Mouse (Mus musculus): ENCODE measurements at regions not wholly inside any gene's neighbourhood (a gene's known extent, or its start where the extent isn't known, plus 50 kb on each side); places are given as distances from the start of the nearest gene placed in this dataset.

- Histone ChIP-seq H3K9me3 (no peaks in the 10 kb centered on the region), H3K36me3 (no peaks in the 10 kb centered on the region), H3K27ac (no peak overlapping the region), H3K4me1 (replicated peaks) (no peaks in the 10 kb centered on the region), H3K4me3 (replicated peaks) (no peak overlapping the region), H3K9ac (replicated peaks) (no peak overlapping the region), H3K4me2 (replicated peaks) (no peak overlapping the region), H3K27me3 (no peaks in the 10 kb centered on the region)
- WGBS = 85% methylated on average over 3 of the region's 3 CpGs
- no peak for ATAC-seq
These were observed 176.5 kb downstream of the Icos start for GRCm38 (mm10) chr1:61154216-61154615.

DNA sequence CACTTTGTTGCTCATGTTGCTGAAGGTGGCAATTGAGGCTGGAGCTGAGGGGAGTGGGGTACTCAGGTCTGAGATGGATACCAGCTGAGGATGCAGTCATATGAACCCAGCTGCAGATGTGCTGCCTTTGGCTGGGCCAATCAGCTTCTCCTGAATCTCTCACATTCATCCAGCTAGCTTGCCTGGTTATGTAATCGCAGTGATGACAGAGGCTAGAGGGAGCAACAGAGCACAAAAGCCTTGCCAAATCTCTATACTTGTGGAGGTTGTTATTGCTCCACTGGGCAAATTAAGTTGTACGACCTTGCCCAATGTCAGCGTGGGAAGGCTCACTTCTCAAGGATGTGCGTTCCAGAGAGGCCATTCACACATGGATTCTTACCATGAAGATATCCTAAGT lies 179.5 kb downstream of the Icos start:
- WGBS = 71% methylated on average over 4 of the region's 4 CpGs
- no peak for ATAC-seq
- H3K27me3 ChIP-seq = no peaks in the 10 kb centered on the region
- no peaks in the 10 kb centered on the region for H3K36me3 ChIP-seq
- H3K4me1 ChIP-seq (replicated peaks) = no peaks in the 10 kb centered on the region
- H3K4me2 ChIP-seq (replicated peaks) = no peak overlapping the region
- no peaks in the 10 kb centered on the region for H3K9me3 ChIP-seq
- no peak overlapping the region for H3K4me3 ChIP-seq (replicated peaks)
- no peak overlapping the region for H3K27ac ChIP-seq
- no peak overlapping the region for H3K9ac ChIP-seq (replicated peaks)

GRCm38 (mm10) chr1:61160505-61160904 lies 182.8 kb downstream of the Icos start:
- H3K4me3 ChIP-seq (replicated peaks) = no peak overlapping the region
- H3K9me3 ChIP-seq = no peaks in the 10 kb centered on the region
- H3K27me3 ChIP-seq = no peaks in the 10 kb centered on the region
- no peaks in the 10 kb centered on the region for H3K4me1 ChIP-seq (replicated peaks)
- no peak for ATAC-seq
- H3K4me2 ChIP-seq (replicated peaks) = no peak overlapping the region
- H3K36me3 ChIP-seq = no peaks in the 10 kb centered on the region
- H3K27ac ChIP-seq = no peak overlapping the region
- 73% methylated on average over 3 of the region's 3 CpGs for WGBS
- no peak overlapping the region for H3K9ac ChIP-seq (replicated peaks)

GRCm38 (mm10) chr1:61164271-61164670 lies 186.5 kb downstream of the Icos start:
- no peaks in the 10 kb centered on the region for H3K27me3 ChIP-seq
- H3K9ac ChIP-seq (replicated peaks) = no peak overlapping the region
- 89% methylated on average over 2 of the region's 2 CpGs for WGBS
- H3K4me3 ChIP-seq (replicated peaks) = no peak overlapping the region
- no peaks in the 10 kb centered on the region for H3K36me3 ChIP-seq
- no peak overlapping the region for H3K4me2 ChIP-seq (replicated peaks)
- H3K4me1 ChIP-seq (replicated peaks) = no peaks in the 10 kb centered on the region
- no peaks in the 10 kb centered on the region for H3K9me3 ChIP-seq
- no peak for ATAC-seq
- H3K27ac ChIP-seq = no peak overlapping the region

DNA sequence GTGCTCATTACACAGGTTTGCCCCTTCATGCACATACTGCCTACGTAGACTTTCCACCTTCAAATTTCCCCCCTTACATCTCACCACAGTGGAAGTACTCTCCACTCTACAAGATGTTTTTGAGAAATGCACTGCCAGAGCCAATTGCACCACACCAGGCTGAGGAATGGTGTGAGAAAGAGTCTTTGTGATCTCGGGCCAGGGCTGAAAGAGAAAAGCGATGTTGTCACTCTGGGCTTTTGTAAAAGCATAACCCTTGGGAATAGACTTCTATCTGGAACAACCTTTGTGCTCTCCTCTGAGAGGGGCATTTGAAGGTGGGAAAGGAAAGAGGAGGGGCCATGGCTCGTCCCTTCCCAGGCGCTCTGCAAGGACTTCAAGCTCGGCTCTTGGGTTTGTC lies 194.2 kb downstream of the Icos start:
- no peaks in the 10 kb centered on the region for H3K9me3 ChIP-seq
- ATAC-seq = no peak
- 76% methylated on average over 6 of the region's 6 CpGs for WGBS

DNA sequence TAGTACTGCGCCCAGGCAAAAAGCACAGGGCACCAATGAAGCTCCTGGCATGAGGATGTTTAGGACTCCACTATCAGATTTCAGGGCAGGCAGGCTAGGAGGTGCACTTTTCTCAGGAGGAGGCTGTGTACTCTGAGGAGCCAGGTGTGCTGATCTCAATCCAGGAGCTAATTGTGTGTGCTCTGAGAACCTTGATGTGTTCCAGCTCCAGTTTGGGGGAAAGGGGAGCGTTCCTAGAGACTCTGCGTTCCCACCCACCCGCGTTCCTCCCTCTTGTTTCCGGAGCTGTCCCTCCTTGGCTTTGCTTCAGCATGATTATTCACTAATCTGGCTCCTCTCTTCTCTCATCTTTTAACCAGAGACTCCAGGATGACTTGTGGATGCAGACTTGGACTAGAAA lies 195.2 kb downstream of the Icos start:
- no peaks in the 10 kb centered on the region for H3K9me3 ChIP-seq
- no peak overlapping the region for H3K27ac ChIP-seq
- no peak overlapping the region for H3K4me2 ChIP-seq (replicated peaks)
- H3K9ac ChIP-seq (replicated peaks) = no peak overlapping the region
- H3K27me3 ChIP-seq = no peaks in the 10 kb centered on the region
- no peak overlapping the region for H3K4me3 ChIP-seq (replicated peaks)
- H3K4me1 ChIP-seq (replicated peaks) = no peaks in the 10 kb centered on the region
- no peaks in the 10 kb centered on the region for H3K36me3 ChIP-seq
- WGBS = 84% methylated on average over 6 of the region's 6 CpGs
- ATAC-seq = no peak

More for the DNA sequence above, 194.2 kb downstream of the Icos start:
- no peaks in the 10 kb centered on the region for H3K4me1 ChIP-seq (replicated peaks)
- no peak overlapping the region for H3K4me2 ChIP-seq (replicated peaks)
- no peak overlapping the region for H3K27ac ChIP-seq
- H3K27me3 ChIP-seq = no peaks in the 10 kb centered on the region
- no peaks in the 10 kb centered on the region for H3K36me3 ChIP-seq
- H3K4me3 ChIP-seq (replicated peaks) = no peak overlapping the region
- no peak overlapping the region for H3K9ac ChIP-seq (replicated peaks)

DNA sequence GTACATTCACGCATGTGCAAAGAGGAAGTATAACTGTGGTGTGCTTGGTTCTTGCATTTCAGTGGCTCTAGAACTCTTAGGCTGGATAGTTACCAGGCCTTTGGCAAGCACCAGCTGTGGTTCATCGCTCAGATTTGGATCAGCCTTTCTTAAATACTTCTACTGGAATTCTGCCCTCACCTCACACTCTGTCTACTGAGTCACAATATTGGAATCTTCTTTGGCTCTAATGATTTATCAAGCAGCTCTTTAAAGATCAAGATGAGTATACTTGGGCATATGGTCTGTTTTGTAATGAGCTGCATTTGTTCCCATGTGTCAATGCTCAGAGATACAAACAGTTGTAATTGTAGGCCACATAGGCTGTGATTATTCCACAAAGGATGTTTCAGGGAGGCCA lies 197.5 kb downstream of the Icos start:
- H3K27ac ChIP-seq = no peak overlapping the region
- no peaks in the 10 kb centered on the region for H3K27me3 ChIP-seq
- WGBS = 87% methylated on average over 2 of the region's 2 CpGs
- no peak overlapping the region for H3K9ac ChIP-seq (replicated peaks)
- H3K4me1 ChIP-seq (replicated peaks) = peaks cover 12% of the 10 kb centered on the region
- no peaks in the 10 kb centered on the region for H3K36me3 ChIP-seq
- no peak overlapping the region for H3K4me2 ChIP-seq (replicated peaks)
- no peak overlapping the region for H3K4me3 ChIP-seq (replicated peaks)
- no peak for ATAC-seq
- H3K9me3 ChIP-seq = no peaks in the 10 kb centered on the region

DNA sequence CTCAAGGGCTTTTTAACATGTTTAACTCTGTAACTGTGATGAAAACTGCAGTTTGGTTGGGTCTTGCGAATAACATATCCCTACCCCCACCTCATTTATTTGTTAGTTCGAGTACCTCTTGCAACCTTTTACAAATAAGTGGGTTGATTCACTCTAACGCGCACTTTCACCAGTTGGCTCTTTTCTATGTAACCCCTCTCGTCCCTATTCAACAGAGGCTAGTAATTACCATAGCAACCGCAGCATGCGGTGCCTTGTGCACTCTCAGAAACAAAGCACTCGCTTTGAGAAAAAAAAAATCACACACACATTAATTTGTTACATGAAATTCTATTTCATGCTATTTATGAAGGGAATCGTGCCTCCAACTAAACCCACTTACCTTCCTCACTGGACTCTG lies 201.7 kb downstream of the Icos start:
- Histone ChIP-seq H3K36me3 (no peaks in the 10 kb centered on the region), H3K4me3 (replicated peaks) (no peak overlapping the region), H3K27ac (peak overlapping the region; percentile 72), H3K27me3 (no peaks in the 10 kb centered on the region), H3K9me3 (no peaks in the 10 kb centered on the region), H3K4me2 (replicated peaks) (peak overlapping the region; percentile 28), H3K4me1 (replicated peaks) (peaks cover 29% of the 10 kb centered on the region), H3K9ac (replicated peaks) (no peak overlapping the region)
- ATAC-seq = peak; percentile 67; the same call in 1 of the 2 replicates
- 10% methylated on average over 9 of the region's 9 CpGs for WGBS

GRCm38 (mm10) chr1:61181099-61181821 lies 203.5 kb downstream of the Icos start:
- Histone ChIP-seq H3K9ac (replicated peaks) (peak overlapping the region; percentile 46; the same call in 1 of the 2 replicates), H3K27me3 (no peaks in the 10 kb centered on the region), H3K27ac (peak overlapping the region; percentile 72), H3K4me2 (replicated peaks) (peak overlapping the region; percentile 39), H3K4me1 (replicated peaks) (peaks cover 29% of the 10 kb centered on the region), H3K36me3 (no peaks in the 10 kb centered on the region), H3K9me3 (no peaks in the 10 kb centered on the region), H3K4me3 (replicated peaks) (no peak overlapping the region)
- peak; percentile 90 for ATAC-seq
- 24% methylated on average over 15 of the region's 15 CpGs for WGBS

DNA sequence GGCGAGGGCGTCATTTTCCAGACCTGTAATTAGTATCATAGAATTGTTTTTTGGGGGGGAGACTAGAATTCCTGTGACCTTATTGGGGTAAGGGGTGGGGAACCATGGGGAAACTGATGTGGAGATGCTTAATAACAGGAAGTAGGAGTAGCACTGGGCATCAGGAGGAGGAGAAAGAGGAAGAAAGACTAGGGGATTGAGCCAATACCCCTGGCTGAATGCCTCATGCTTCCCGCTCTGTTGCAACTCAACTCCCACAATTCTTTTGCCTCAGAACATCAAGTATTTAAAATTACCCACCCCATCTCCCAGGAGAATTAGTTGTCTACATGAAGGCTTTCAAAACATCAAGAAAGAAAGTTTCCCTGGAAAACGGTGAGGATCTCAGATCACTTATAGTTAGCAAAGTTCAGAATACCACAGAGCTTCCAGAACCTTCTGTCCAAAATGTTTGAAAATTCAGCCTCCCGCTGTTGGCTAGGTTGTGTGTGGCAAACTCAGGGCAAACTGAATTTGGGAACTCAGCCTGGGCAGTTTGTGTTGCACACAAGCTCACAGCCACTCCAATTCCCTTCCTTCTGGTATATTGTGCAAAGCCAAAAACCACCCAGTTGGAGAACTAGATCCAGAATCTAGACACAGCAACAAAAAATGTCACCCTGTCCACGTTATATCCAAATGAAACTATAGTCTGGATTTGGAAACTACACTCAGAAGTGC lies 209.8 kb downstream of the Icos start:
- Histone ChIP-seq H3K9ac (replicated peaks) (no peak overlapping the region), H3K4me2 (replicated peaks) (no peak overlapping the region), H3K36me3 (no peaks in the 10 kb centered on the region), H3K27me3 (no peaks in the 10 kb centered on the region), H3K4me1 (replicated peaks) (no peaks in the 10 kb centered on the region), H3K4me3 (replicated peaks) (no peak overlapping the region), H3K27ac (no peak overlapping the region), H3K9me3 (no peaks in the 10 kb centered on the region)
- no peak for ATAC-seq
- 89% methylated on average over 6 of the region's 6 CpGs for WGBS

DNA sequence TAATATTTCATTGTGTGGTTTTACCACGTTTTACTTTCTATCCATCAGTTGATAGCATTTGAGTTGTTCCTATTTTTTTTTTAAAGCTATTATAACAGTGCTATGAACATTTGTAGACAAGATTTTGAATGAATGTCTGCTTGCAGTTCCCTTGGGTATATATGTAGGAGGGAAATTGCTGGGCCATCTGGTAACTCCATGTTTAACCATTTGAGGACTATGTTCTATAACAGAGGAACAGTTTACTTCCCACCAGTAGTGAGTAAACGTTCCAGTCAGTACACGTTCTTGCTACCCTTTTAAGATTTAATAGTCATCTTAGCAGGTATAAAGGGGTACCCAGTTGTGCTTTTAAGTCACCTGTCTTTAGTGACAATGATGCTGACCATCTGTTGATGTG lies 213.2 kb downstream of the Icos start:
- WGBS = 88% methylated on average over 3 of the region's 3 CpGs
- H3K9me3 ChIP-seq = no peaks in the 10 kb centered on the region
- no peaks in the 10 kb centered on the region for H3K27me3 ChIP-seq
- H3K9ac ChIP-seq (replicated peaks) = no peak overlapping the region
- H3K27ac ChIP-seq = no peak overlapping the region
- no peaks in the 10 kb centered on the region for H3K36me3 ChIP-seq
- no peak overlapping the region for H3K4me3 ChIP-seq (replicated peaks)
- H3K4me2 ChIP-seq (replicated peaks) = no peak overlapping the region
- H3K4me1 ChIP-seq (replicated peaks) = no peaks in the 10 kb centered on the region
- no peak for ATAC-seq

GRCm38 (mm10) chr1:61198549-61199062 lies 220.9 kb downstream of the Icos start:
- Histone ChIP-seq H3K36me3 (no peaks in the 10 kb centered on the region), H3K4me2 (replicated peaks) (no peak overlapping the region), H3K27ac (no peak overlapping the region), H3K27me3 (no peaks in the 10 kb centered on the region), H3K4me3 (replicated peaks) (no peak overlapping the region), H3K9me3 (no peaks in the 10 kb centered on the region), H3K4me1 (replicated peaks) (peaks cover 11% of the 10 kb centered on the region), H3K9ac (replicated peaks) (no peak overlapping the region)
- ATAC-seq = no peak
- WGBS = 89% methylated on average over 3 of the region's 3 CpGs
